Mouse (Mus musculus) right cerebral cortex, postnatal 4 days (tissue): Measurements from ENCODE around the gene Vmn1r205.
"Not testable (repeated sequence)": the region's sequence is repeated elsewhere in the genome, so short reads cannot be mapped to it uniquely, and the experiment has no call there.

ENCODE experiments used
- DNase-seq: peaks from one replicate; pipeline ENCODE4 v3.0.0-alpha.2; 2022

Vmn1r205 gene

GRCm38 (mm10) chr13:22592900-22593299, at the start of gene Vmn1r205:
Gene Vmn1r205, minus strand, starts transcription at chr13:22593000.
- no peak for DNase-seq

GRCm38 (mm10) chr13:22624151-22624550, 31.4 kb upstream of the Vmn1r205 start, which contains the start of gene Vmn1r206:
Gene Vmn1r206, minus strand, starts transcription at chr13:22624251.
- not testable (repeated sequence) for DNase-seq

GRCm38 (mm10) chr13:22583336-22583735, 9.5 kb downstream of the Vmn1r205 start:
- DNase-seq, result not testable (repeated sequence)

- not testable (repeated sequence) for DNase-seq
Observed at GRCm38 (mm10) chr13:22574911-22575310, 17.9 kb downstream of the Vmn1r205 start.

- not testable (repeated sequence) for DNase-seq
Observed at GRCm38 (mm10) chr13:22552898-22553297, 39.9 kb downstream of the Vmn1r205 start, which contains the start of gene Vmn1r204. Gene Vmn1r204, plus strand, starts transcription at chr13:22553198.
